Mouse (Mus musculus) c-Kit-positive CD71-positive TER-119-positive erythroid progenitor cells, embryonic 14.5 days (primary cell): ENCODE results near the gene Gba2.

Experiments
- DNase-seq: peaks from one replicate; pipeline ENCODE4 v3.0.0-alpha.2; 2013; ENCODE audit warnings: low spot score

The Gba2 gene

GRCm38 (mm10) chr4:43581381-43581780 is 2.7 kb upstream of the Gba2 start:
- no peak for DNase-seq

DNA sequence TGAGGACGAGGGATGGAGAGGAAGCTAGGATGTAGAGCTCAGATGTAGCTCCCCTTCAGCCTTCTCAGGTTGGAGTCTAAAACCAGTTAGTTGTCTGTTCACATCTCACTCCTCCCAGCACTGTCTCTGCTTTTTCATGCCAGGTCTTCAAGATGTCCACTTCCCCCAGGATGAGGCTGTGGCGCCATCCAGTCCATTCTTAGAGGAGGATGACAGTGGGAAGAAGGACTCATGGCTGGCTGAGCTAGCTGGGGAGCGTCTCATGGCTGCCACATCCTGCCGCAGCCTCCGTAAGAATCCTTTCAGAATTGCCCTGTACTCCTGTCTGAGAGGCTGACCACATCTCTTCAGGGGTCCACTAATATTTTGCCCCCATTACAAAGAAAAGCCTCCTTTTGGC is 2.0 kb upstream of the Gba2 start:
- no peak for DNase-seq

DNA sequence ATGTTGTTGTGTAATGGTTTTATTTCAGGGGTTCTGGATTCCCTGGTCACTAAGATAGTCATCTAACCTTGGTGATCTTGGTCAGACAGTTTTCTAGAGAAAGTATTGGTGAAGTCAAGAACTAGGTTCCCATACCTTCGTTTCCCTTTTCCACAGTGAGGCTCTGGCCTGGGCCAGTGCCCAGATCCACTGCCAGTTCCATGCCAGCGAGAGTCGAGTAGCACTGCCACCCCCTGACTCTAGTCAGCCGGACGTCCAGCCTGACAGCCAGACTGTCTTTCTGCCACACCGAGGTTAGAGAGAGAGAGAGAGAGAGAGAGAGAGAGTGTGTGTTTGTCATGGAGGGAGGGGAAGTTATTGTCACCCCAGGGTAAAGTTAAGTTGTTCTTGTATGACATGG is 1.1 kb upstream of the Gba2 start:
- no peak for DNase-seq

- DNase-seq, result no peak
Measured at GRCm38 (mm10) chr4:43579256-43579655, 583 bp upstream of the Gba2 start.

GRCm38 (mm10) chr4:43577237-43577881 is 1.3 kb downstream of the Gba2 start:
- DNase-seq, result no peak

DNA sequence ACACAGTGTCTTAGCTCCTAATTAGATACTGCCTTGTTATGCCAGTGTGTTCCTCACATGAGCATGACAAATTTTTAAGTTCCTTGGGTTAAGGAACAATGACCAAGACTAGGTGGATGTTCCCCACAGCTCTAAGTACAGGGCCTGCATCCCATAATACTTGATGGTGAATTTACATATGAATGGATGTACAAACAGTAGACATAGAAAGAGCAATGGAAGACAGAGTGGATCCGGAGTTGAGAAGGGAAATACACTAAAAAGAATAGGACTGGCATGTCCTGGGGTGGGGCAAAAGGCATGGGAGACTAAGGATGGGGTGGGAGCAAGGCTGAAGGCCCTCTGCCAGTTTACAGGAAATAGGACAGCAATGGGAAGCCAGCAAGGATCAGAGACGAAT is 3.3 kb downstream of the Gba2 start:
- no peak for DNase-seq

- no peak for DNase-seq
Measured at GRCm38 (mm10) chr4:43573561-43573960, 5.1 kb downstream of the Gba2 start.

DNA sequence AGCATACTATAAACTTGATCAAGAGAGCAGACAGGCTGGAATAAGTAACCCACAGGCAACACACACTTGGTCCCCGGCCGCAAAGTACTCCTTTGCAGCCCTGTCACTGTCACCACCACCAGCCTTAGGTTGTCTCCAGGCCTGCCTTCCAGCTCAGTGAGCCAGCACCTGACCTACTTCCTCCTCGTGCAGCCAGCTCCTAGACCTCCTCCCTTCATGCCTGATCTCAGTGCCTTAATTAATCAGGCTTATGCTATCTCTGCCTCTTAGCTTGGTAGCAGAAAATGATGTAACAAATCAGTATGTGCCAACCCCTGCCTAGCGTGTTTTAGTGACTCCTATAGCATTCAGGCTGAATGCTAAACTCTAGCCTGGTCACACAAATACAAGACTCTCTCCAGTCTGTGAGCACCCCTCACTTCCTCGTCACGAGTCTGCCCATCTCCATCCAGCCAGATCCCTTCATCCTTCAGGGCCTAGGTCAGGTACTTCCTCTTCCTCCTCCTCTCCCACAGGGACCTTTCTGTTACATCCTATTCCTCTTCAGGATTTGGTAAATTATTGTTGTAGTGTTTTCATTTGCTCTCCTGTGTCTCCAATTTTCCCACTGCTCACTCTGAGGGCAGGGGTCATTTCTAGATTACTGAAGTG is 7.2 kb downstream of the Gba2 start:
- DNase-seq, result no peak

- no peak for DNase-seq
Measured at GRCm38 (mm10) chr4:43567140-43567539, 11.5 kb downstream of the Gba2 start.

GRCm38 (mm10) chr4:43564231-43564630 is 14.4 kb downstream of the Gba2 start:
- DNase-seq, result peak; percentile 31

DNA sequence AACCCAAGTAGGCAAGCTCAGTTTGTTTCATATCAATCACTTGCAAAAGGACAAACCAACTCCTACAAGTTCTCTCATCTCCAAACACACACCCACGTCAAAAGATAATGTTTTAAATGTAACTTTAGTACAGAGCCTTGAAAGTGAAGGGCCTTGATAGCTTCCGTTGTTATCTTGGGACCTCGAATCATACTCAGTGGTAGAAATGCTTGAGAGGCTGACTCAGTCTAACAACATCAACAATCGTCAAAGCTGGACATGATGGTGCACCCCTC is 15.1 kb downstream of the Gba2 start:
- peak; percentile 22 for DNase-seq

- peak; percentile 16 for DNase-seq
Measured at GRCm38 (mm10) chr4:43562769-43563600, 15.7 kb downstream of the Gba2 start.

- DNase-seq, result peak; percentile 95
Measured at GRCm38 (mm10) chr4:43561997-43562768, 16.5 kb downstream of the Gba2 start, which contains the start of the genes Creb3 and Tln1. Creb3 (plus strand) TSS chr4:43562332. Tln1 (minus strand) TSS chr4:43562691.

GRCm38 (mm10) chr4:43561436-43561996 is 17.2 kb downstream of the Gba2 start:
- peak; percentile 63 for DNase-seq

GRCm38 (mm10) chr4:43560976-43561375 is 17.7 kb downstream of the Gba2 start:
- peak; percentile 23 for DNase-seq

- no peak for DNase-seq
Measured at GRCm38 (mm10) chr4:43560243-43560611, 18.4 kb downstream of the Gba2 start.

DNA sequence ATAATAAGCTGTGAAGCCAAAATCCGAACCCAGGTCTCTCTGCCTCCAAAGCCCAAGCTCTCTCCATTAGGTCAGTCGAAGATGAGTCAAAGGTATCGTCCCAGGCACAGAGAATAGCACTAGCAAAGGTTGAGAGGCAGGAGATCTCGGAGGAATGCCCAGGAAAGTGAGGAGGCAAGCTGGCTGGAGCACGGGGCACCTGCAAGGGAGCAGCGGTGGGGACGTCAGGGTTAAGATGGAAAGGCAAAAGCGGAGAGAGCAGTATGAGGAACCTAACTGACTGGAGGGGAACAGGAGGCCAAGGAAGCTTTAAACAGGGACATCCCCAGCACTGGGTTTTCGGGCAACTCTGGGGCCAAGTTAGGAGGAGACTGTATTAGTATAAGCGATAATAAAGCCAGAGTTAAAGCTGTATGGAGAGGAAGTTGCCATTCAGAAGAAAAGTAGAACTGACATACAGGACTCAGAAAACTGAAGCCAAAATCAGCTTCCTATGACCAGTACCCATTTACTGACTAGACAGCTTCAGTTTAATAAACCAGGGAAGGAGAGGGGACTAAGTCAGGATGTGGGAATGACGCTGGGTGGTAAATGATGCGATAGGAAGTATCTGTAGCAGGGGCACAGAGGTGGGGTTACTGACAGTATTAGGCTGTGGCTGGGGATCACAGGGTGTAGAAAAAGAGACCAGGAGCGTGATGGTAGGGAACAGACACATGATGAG is 19.0 kb downstream of the Gba2 start:
- DNase-seq, result peak; percentile 32

- DNase-seq, result peak; percentile 32
Measured at GRCm38 (mm10) chr4:43558631-43559356, 19.9 kb downstream of the Gba2 start.

- DNase-seq, result peak; percentile 45
Measured at GRCm38 (mm10) chr4:43558028-43558630, 20.5 kb downstream of the Gba2 start.

- DNase-seq, result no peak
Measured at GRCm38 (mm10) chr4:43555926-43556325, 22.7 kb downstream of the Gba2 start.
